Mouse (Mus musculus) testis, adult 2 months (tissue): ENCODE results near the gene Timm23. TPM values are rescaled to one million over a fixed set of nuclear protein-coding genes. Genes with fewer than 3 reads are reported as not detected.
"Not testable (repeated sequence)": the region's sequence is repeated elsewhere in the genome, so short reads cannot be mapped to it uniquely, and the experiment has no call there.

Experiments
- H3K27ac ChIP-seq: fragments of 200-500 bp; 2 replicates; pipeline ENCODE4 v1.5.1; 2012; ENCODE audit warnings: low read depth, low read length; ENCODE audit not compliant: control insufficient read depth, insufficient read depth
- H3K27me3 ChIP-seq: fragments of 200-500 bp; 2 replicates; pipeline ENCODE4 v1.6.1; 2012; ENCODE audit warnings: mild to moderate bottlenecking, low read length, moderate library complexity; ENCODE audit not compliant: control insufficient read depth, insufficient read depth
- H3K36me3 ChIP-seq: fragments of 200-500 bp; 2 replicates; pipeline ENCODE4 v1.6.1; 2012; ENCODE audit warnings: mild to moderate bottlenecking, low read length; ENCODE audit not compliant: control insufficient read depth, insufficient read depth
- H3K4me1 ChIP-seq: fragments of 200-500 bp; 2 replicates; pipeline ENCODE4 v1.6.1; 2012; ENCODE audit warnings: low read length; ENCODE audit not compliant: control insufficient read depth, insufficient read depth
- H3K4me3 ChIP-seq: fragments of 200-500 bp; 2 replicates; pipeline ENCODE4 v1.5.1; 2012; ENCODE audit warnings: low read depth, mild to moderate bottlenecking, low read length, moderate library complexity, mixed read lengths; ENCODE audit not compliant: control insufficient read depth
- CTCF ChIP-seq: fragments of 200-500 bp; IDR thresholded peaks from 2 replicates; pipeline ENCODE4 v1.5.1; 2012; ENCODE audit warnings: low read depth, mild to moderate bottlenecking, inconsistent platforms, low read length, moderate library complexity; ENCODE audit not compliant: control insufficient read depth, insufficient read depth, insufficient replicate concordance
- POLR2A ChIP-seq: fragments of 200-500 bp; IDR thresholded peaks from 2 replicates; pipeline ENCODE4 v1.6.1; 2012; ENCODE audit warnings: low read depth, mild to moderate bottlenecking, inconsistent platforms, low read length, moderate library complexity; ENCODE audit not compliant: control insufficient read depth
- polyA plus RNA-seq: library from polyadenylated mRNA; depleted of rRNA; stranded (reverse); fragments of >200 nt; gene quantifications from 2 replicates; pipeline ENCODE4 v1.2.3, GENCODE M21; 2012

Gene Timm23
- polyA plus RNA-seq, 1 experiment: 146 TPM

DNA sequence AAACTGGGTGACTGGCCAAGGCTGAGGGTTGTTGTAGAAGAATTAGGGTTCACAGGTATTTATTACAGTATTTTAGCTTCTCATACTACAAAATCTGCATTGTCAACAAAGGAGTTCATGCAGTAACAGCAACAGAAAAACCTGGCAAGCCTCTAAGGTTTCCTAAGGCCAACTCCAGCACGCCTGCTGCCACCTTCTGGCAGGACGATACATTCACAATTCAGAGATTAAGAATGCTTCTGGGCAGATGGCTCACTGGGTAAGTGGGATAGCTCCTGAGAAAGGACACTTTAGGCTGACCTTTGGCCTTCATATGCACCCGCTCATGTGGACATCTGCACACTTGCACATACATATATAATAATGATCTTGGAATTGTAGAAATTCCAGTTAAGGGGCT is 9.3 kb downstream of the Timm23 start:
- H3K4me3 ChIP-seq: no peak overlapping the region
- H3K36me3 ChIP-seq: no peaks in the 10 kb centered on the region; the same call in 1 of the 2 replicates
- no peaks in the 10 kb centered on the region for H3K4me1 ChIP-seq
- TF ChIP-seq CTCF (peak; percentile 49; the same call in 1 of the 2 replicates), POLR2A (no peak)
- H3K27me3 ChIP-seq: no peaks in the 10 kb centered on the region
- no peak overlapping the region for H3K27ac ChIP-seq

DNA sequence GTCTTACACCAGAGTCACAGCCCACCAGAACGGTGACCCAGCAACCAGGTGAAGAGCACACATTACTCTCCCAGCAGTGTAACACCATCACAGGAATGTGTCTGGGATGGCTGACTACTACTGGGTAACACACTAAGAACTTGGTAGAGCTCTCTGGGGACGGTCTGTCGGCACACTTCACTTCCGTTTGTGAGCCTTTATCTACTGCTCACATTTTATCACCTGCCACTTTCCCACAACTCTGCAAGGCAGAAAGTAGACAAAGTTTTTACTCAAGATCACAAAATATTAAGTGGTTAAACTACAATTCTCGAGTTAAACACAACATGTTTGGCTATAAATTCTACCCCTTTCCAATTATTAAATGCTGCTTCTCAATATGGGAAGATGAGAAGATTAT is 9.8 kb downstream of the Timm23 start:
- no peak overlapping the region for H3K4me3 ChIP-seq
- H3K36me3 ChIP-seq: no peaks in the 10 kb centered on the region; the same call in 1 of the 2 replicates
- no peak overlapping the region for H3K27ac ChIP-seq
- TF ChIP-seq CTCF: no peak
- TF ChIP-seq POLR2A: no peak
- H3K4me1 ChIP-seq: no peaks in the 10 kb centered on the region
- H3K27me3 ChIP-seq: no peaks in the 10 kb centered on the region

DNA sequence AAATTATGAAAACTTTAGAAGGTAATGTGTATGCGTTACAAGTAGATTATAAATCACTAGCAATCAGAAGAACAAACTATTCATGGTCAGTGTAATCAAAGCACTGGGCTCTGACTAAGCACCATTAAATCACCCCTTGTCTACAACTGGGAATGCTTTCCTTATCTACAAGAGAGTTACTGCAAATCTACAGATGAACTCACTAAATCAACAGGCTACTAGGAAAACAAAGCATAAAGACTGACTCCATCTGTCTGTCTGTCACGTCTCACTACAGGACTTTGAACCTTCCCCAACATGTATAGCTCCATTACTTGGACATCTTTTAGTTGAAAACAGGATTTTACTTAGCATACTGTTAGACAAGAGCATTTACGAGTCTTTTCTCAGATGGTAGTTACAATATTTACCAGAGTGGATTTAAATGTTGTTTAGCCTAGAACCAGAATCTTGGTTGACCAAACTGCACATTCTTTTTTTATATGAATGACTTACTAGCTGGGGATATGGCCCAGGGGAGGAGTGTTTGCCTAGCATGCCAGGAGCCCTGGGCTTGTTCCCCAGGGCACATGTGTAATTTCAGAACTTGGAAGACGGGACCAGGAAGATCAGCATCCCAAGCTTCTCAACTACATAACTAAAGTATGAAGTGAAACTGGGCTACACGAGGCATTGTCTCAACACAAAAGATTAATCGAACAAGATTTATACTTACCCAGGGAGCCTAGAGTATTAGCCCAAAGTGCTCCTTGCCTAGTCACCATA is 10.9 kb downstream of the Timm23 start:
- Histone ChIP-seq H3K4me1 (no peaks in the 10 kb centered on the region), H3K27me3 (no peaks in the 10 kb centered on the region), H3K36me3 (no peaks in the 10 kb centered on the region; the same call in 1 of the 2 replicates), H3K27ac (no peak overlapping the region), H3K4me3 (no peak overlapping the region)
- TF ChIP-seq POLR2A (no peak), CTCF (no peak)

DNA sequence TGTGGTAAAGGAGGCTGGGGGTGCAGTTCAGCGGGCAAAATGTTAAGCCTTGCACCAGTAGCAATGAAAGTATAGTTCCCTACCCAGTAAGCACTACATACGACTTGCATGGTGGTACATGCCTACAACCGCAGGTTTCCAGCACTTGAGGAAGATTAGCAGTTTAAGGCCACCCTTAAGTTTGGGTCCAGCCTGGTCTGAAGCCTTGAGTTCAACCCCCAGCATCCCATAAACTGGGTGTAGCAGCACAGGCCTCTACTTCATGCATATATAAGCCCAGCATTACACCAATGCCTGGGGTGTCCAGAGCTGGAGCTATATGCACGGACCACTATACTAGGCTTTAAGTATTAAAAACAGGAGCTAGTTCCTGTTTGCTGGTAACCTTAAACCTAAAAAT is 17.9 kb downstream of the Timm23 start:
- TF ChIP-seq POLR2A (no peak), CTCF (no peak)
- Histone ChIP-seq H3K36me3 (no peaks in the 10 kb centered on the region; the same call in 1 of the 2 replicates), H3K27me3 (no peaks in the 10 kb centered on the region)

DNA sequence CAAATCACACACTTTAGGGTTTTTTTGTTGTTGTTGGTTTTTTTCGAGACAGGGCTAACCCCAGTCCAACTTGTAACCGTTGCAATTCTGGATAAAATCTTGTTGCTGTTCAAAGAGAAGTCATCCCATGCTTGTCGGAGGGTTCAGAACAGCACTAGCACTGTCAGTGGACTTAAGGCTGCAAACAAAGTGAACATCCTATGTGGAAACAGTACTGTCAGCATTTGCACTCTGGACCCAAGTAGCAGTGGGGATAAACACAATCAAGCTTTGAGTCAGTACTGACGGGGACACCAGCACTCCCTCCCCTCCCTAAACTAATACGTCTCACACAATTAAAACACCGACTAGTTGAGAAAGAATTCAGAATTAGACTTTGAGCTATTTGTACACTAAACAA is 20.8 kb downstream of the Timm23 start:
- no peak overlapping the region for H3K4me3 ChIP-seq
- H3K36me3 ChIP-seq: no peaks in the 10 kb centered on the region
- H3K4me1 ChIP-seq: no peaks in the 10 kb centered on the region
- H3K27ac ChIP-seq: no peak overlapping the region
- no peak for TF ChIP-seq CTCF
- TF ChIP-seq POLR2A: no peak
- H3K27me3 ChIP-seq: no peaks in the 10 kb centered on the region

More for the DNA sequence above, 17.9 kb downstream of the Timm23 start:
- H3K4me3 ChIP-seq: no peak overlapping the region
- no peak overlapping the region for H3K27ac ChIP-seq
- H3K4me1 ChIP-seq: no peaks in the 10 kb centered on the region

DNA sequence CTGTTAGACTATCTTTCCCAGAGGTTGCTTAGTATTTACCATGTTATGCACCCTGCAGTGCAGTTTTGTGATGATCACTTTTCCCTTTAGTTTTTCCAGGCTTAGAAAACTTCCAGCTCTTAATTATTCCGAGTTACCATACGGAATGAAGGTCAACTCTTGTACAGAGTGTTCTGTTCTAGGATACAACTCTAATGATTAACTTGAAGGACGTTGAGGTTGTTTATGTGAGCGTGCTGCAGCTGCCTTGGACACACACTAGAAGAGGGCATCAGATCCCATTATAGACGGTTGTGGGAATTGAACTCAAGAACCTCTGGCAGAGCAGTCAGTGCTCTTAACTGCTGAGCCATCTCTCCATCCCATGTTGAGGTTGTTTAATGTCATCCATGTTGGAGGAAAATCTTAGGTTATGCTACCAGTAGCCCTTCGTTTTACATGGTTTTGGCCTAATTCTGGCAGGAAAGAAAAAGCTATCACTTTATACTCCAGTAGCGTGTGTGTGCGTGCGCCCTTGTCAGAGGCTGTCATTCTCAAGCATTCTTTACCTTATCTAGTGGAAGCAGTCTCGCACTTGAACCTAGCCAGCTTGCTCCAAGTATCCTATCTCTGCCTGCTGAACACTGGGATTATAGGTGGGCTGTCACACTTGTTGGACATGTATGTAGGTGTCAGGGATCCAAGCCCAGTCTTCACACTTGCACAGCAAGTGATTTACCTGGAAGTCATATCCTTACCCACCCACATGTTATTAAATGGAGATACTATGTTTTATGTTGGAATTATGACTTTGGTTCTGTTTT is 22.1 kb downstream of the Timm23 start:
- Histone ChIP-seq H3K27ac (peak overlapping the region; percentile 66; the same call in 1 of the 2 replicates), H3K4me1 (no peaks in the 10 kb centered on the region), H3K36me3 (no peaks in the 10 kb centered on the region; the same call in 1 of the 2 replicates), H3K4me3 (no peak overlapping the region), H3K27me3 (no peaks in the 10 kb centered on the region)
- TF ChIP-seq POLR2A (no peak), CTCF (no peak)

DNA sequence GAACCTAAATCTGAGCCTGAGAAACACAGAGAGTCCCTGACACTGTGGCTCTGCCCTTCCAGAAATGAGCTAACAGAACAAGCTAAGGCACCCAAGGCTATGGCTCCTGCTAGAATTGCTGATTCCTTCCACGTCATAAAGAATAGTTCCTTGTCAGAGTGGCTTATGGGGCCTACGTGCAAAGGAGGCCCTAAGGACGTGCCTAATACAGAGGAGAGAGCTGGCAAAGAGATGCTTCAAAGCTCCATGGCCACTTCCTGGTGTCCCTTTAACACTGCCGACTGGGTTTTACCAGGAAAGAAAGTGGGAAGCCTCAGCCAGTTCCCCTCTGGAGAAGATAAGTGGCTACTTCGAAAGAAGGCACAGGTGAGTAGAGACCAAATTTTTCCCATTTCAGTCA is 25.1 kb downstream of the Timm23 start:
- not testable (repeated sequence) for H3K36me3 ChIP-seq, H3K4me3 ChIP-seq, H3K4me1 ChIP-seq, H3K27ac ChIP-seq, H3K27me3 ChIP-seq

DNA sequence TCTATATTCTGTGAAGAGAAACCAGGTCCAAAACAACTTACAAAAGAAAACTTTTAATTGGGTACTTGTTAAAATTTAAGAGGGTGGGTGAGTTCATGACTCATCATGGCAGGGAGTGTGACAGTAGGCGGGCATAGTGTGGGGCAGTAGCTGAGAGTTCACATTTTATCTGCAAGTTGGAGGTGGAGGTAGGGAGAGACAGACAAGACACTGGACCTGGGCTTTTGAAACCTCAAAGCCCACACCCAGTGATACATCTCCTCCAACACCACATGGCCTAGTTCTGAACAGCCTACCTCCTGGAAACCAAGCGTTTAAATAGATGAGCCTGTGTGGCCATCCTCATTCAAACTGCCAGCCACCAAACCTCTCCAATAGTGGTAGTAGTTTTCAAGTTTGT is 26.4 kb downstream of the Timm23 start:
- no peaks in the 10 kb centered on the region; the same call in 1 of the 2 replicates for H3K36me3 ChIP-seq

More for the DNA sequence above, 26.4 kb downstream of the Timm23 start:
- TF ChIP-seq CTCF: no peak
- TF ChIP-seq POLR2A: no peak
- no peak overlapping the region for H3K4me3 ChIP-seq
- H3K27me3 ChIP-seq: no peaks in the 10 kb centered on the region
- H3K27ac ChIP-seq: no peak overlapping the region
- no peaks in the 10 kb centered on the region for H3K4me1 ChIP-seq
